Mouse (Mus musculus) stomach, postnatal 0 days (tissue): Measurements from ENCODE around the gene Nfia. TPM values are rescaled to one million over a fixed set of nuclear protein-coding genes. Genes with fewer than 3 reads are reported as not detected.

Experiments
- ATAC-seq: fragments of 200-750 bp; cut with Nextera tagmentation; 2 replicates; pipeline ENCODE4 v1.8.0; 2017; ENCODE audit not compliant: low FRiP score, low TSS enrichment
- DNase-seq: peaks from one replicate; pipeline ENCODE4 v3.0.0-alpha.2; 2016; ENCODE audit warnings: low spot score
- H3K27ac ChIP-seq: fragments of 300-500 bp; sonication (generic); replicated peaks from 2 replicates; pipeline ENCODE4 v1.5.1; 2014; ENCODE audit warnings: mild to moderate bottlenecking, control low read depth
- H3K27me3 ChIP-seq: fragments of 300-500 bp; sonication (generic); 2 replicates; pipeline ENCODE4 v1.6.1; 2014; ENCODE audit warnings: low read length; ENCODE audit not compliant: control insufficient read depth, insufficient read depth
- H3K36me3 ChIP-seq: fragments of 300-500 bp; sonication (generic); 2 replicates; pipeline ENCODE4 v1.6.1; 2014; ENCODE audit warnings: low read length, mixed read lengths; ENCODE audit not compliant: control insufficient read depth, insufficient read depth
- H3K4me1 ChIP-seq: fragments of 300-500 bp; sonication (generic); replicated peaks from 2 replicates; pipeline ENCODE4 v1.6.1; 2014; ENCODE audit warnings: antibody characterized with exemption; ENCODE audit not compliant: control insufficient read depth, insufficient read depth
- H3K4me2 ChIP-seq: fragments of 300-500 bp; sonication (generic); replicated peaks from 2 replicates; pipeline ENCODE4 v1.6.1; 2014; ENCODE audit warnings: low read depth, mild to moderate bottlenecking, control low read depth, moderate library complexity
- H3K4me3 ChIP-seq: fragments of 300-500 bp; sonication (generic); 2 replicates; pipeline ENCODE4 v1.5.1; 2014; ENCODE audit warnings: low read depth, low read length, control low read depth
- H3K9ac ChIP-seq: fragments of 300-500 bp; sonication (generic); 2 replicates; pipeline ENCODE4 v1.6.1; 2014; ENCODE audit warnings: mild to moderate bottlenecking, low read length, control low read depth, mixed read lengths
- H3K9me3 ChIP-seq: fragments of 300-500 bp; sonication (generic); 2 replicates; pipeline ENCODE4 v1.6.1; 2016; ENCODE audit warnings: low read length; ENCODE audit not compliant: control insufficient read depth
- CTCF ChIP-seq: IDR thresholded peaks from 2 replicates; pipeline ENCODE4 v1.5.1; 2016; ENCODE audit warnings: antibody characterized with exemption, low read depth, mild to moderate bottlenecking, moderate library complexity
- EP300 ChIP-seq: optimal IDR thresholded peaks from 2 replicates; pipeline ENCODE3; 2016; ENCODE audit warnings: antibody characterized with exemption
- WGBS: fragments of 180-500 bp; shearing (Covaris S2); extraction: QIAGEN DNeasy Blood & Tissue Kit; methylation state at CpG from one replicate; pipeline ENCODE4 v1.1.7; 2014; 5-methylcytosine and 5-hydroxymethylcytosine counted together
- polyA plus RNA-seq: library from polyadenylated mRNA; unstranded; fragments of >200 nt; fragmentation: Nextera tagmentation; extraction: Ambion mirVana; gene quantifications from 2 replicates; pipeline ENCODE4 v1.2.1, GENCODE M21; 2015

Gene Nfia
- polyA plus RNA-seq, 1 experiment from 2014 or later: 26.0 TPM

DNA sequence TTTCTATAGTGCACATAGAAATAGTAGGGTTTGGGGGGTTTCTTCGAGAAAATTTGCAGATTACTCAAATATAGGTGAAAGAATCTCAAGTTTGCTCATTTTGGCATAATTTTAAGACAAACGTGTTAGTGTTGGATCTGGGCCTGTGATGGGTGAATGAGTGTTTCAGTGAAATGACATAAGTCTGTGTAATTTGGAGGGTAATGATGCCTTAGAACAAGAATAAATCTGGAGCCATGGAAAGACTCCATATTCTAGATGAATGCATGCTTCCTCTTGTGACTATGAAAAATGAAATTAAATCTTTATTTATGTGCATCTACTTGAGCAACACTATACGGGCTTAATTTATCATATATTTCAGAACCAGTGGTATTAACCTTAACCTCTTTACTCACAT, 44.2 kb downstream of the Nfia start:
- H3K4me1 ChIP-seq: no peaks in the 10 kb centered on the region
- H3K9me3 ChIP-seq: no peaks in the 10 kb centered on the region
- 66% methylated on average over 3 of the region's 3 CpGs for WGBS
- ATAC-seq: no peak
- H3K4me3 ChIP-seq: no peak overlapping the region
- no peak overlapping the region for H3K4me2 ChIP-seq
- H3K9ac ChIP-seq: no peak overlapping the region
- H3K27ac ChIP-seq: no peak overlapping the region
- TF ChIP-seq EP300 (no peak), CTCF (no peak)
- H3K27me3 ChIP-seq: no peaks in the 10 kb centered on the region
- no peaks in the 10 kb centered on the region for H3K36me3 ChIP-seq
- DNase-seq: no peak

DNA sequence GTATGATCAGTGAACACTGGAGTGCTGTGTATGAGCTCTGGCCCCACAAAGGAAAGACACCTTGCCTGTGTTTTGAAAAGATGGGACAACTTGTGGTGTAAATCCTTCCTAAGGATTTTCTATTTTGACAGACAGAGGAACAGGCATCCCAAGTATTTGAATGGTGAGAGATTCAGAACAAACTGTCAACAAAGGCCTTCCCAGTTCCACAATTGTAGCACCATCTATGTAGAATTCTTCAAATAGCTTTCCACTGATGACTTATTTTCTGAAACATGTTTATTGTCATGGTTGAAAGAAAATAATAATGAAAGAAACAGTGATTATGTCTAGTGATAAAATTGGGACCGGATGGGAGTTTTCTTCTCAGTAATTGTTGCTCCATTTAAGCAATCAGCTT, 45.2 kb downstream of the Nfia start:
- Histone ChIP-seq H3K9ac (no peak overlapping the region), H3K4me2 (no peak overlapping the region), H3K4me1 (no peaks in the 10 kb centered on the region), H3K4me3 (no peak overlapping the region), H3K36me3 (no peaks in the 10 kb centered on the region), H3K27ac (no peak overlapping the region), H3K27me3 (no peaks in the 10 kb centered on the region), H3K9me3 (no peaks in the 10 kb centered on the region)
- DNase-seq (no peak), ATAC-seq (no peak)
- TF ChIP-seq EP300 (no peak), CTCF (no peak)
- 65% methylated on average over 1 of the region's 1 CpGs for WGBS

DNA sequence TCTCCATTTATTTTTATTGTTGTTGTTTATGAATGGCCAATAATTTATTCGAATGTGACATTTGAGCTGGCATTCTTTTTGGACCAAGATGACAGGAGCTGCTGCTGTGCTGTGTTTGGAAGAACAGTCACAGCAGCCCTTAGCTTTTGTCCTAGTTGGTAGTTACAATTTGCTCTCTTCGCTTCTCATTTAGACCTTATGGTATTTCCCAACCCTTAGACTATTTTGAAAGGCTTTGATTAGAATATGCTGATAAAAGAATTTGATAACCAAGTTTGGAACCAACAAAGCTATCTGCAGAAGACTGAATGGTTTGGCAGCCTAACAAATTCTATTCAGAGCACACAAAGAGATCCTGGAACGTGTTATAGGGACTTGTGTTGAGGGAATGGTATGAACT, 46.0 kb downstream of the Nfia start:
- Histone ChIP-seq H3K4me2 (no peak overlapping the region), H3K36me3 (no peaks in the 10 kb centered on the region), H3K4me3 (no peak overlapping the region), H3K4me1 (no peaks in the 10 kb centered on the region), H3K27ac (no peak overlapping the region), H3K9me3 (no peaks in the 10 kb centered on the region), H3K27me3 (no peaks in the 10 kb centered on the region), H3K9ac (no peak overlapping the region)
- TF ChIP-seq CTCF: no peak
- TF ChIP-seq EP300: no peak
- DNase-seq (no peak), ATAC-seq (no peak)
- WGBS: 68% methylated on average over 3 of the region's 3 CpGs

DNA sequence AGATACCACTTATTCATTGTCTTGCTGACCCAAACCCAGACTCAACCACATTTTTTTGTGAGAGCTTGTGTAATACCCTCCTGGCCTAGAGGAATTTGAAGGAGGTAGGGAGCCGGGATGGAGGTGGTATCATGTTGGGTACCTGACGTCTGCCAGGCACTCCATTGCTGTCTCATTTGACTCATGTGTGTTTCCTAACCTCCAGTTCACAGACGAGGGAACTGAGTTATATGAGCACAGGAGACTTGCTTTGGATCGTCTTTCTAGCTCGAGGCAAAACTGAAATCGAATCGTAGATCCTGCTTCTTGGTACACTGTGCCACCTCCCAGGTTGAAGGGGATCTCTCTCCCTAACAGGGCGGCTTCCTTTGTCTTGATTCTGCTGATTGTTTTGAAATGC, 46.6 kb downstream of the Nfia start:
- Histone ChIP-seq H3K4me3 (no peak overlapping the region), H3K27ac (no peak overlapping the region), H3K27me3 (no peaks in the 10 kb centered on the region), H3K4me2 (no peak overlapping the region), H3K4me1 (no peaks in the 10 kb centered on the region), H3K9ac (no peak overlapping the region), H3K9me3 (no peaks in the 10 kb centered on the region), H3K36me3 (no peaks in the 10 kb centered on the region)
- no peak for ATAC-seq
- DNase-seq: no peak
- TF ChIP-seq CTCF (no peak), EP300 (no peak)
- 86% methylated on average over 8 of the region's 8 CpGs for WGBS

DNA sequence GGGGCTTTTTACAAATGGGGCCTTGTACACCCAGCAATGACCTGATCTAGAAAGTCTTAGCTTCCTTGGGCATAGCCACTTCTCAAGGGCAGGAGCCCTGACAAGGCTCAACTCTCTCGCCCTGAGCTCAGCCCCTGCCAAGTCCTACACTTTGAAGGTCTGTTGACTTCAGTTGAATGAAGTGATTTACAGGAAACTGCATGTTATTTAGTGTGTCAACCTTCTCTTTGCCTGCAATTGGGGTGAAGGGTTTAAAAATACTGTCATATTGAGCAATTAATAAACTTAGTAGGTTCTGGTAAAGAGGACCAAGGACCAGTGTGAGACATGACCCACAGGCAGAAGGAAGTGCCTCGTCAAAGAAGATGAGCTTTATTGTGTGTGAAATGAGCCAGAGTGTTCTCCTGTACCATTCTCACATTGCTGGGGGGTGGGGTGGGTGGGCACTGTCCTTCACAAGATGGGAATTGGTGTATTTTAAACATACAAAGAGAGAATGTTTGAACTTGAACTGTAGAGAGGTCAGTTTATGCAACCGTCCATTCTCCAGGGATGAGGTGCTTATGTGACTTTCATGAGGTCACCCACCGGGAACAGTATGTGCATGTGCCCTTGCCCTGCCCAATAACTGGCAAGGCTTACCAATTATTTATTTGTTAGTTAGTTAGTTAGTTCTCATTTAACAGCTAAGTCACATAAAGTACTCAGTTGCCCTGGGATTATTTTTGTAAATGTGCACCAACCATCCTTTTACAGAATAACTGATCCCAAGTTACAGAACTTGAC, 48.1 kb downstream of the Nfia start:
- TF ChIP-seq EP300 (no peak), CTCF (no peak)
- no peaks in the 10 kb centered on the region for H3K27me3 ChIP-seq
- DNase-seq (no peak), ATAC-seq (no peak)
- H3K4me1 ChIP-seq: 0 out of 2 replicates have a peak, but pooled peaks cover 3% of the 10 kb centered on the region
- WGBS: 61% methylated on average over 4 of the region's 4 CpGs
- no peaks in the 10 kb centered on the region for H3K36me3 ChIP-seq
- no peak overlapping the region for H3K4me2 ChIP-seq
- H3K9ac ChIP-seq: no peak overlapping the region
- no peaks in the 10 kb centered on the region for H3K9me3 ChIP-seq
- no peak overlapping the region for H3K4me3 ChIP-seq
- H3K27ac ChIP-seq: no peak overlapping the region

DNA sequence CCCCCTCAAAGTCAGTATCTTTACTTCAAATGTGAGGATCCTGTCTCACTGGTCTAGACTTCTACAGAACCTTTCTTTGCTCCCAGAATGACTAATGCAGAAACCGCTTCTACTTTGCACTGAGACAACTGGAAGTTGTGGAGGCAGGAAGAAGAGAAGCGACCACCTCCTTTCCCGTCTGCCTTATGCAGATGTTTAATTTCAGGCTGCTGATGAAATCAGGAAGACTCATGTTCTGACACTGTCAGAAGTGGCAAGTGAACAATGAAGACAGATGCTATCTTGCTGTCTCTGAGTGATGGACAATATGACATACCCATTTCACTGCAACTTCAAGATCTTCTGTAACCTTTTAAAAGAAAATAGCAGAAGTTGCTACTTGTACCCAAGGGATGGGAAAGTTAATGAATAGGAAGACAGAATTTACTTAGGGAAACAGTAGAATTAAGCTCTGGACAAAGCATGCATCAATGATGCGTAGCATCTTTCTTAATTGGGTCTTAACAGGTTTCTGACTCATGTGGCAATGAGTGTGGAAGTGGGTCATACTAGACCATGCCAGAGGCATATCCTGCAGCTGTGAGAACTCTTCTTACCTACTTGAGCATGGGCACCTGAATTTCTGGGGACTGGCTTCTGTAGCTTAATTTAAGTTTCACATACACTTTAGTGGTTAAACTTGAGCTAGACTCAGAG, 49.2 kb downstream of the Nfia start:
- 70% methylated on average over 4 of the region's 4 CpGs for WGBS
- ATAC-seq (no peak), DNase-seq (no peak)
- Histone ChIP-seq H3K36me3 (no peaks in the 10 kb centered on the region), H3K9ac (no peak overlapping the region), H3K4me2 (no peak overlapping the region), H3K9me3 (no peaks in the 10 kb centered on the region), H3K27me3 (no peaks in the 10 kb centered on the region), H3K27ac (no peak overlapping the region), H3K4me3 (no peak overlapping the region), H3K4me1 (0 out of 2 replicates have a peak, but pooled peaks cover 3% of the 10 kb centered on the region)
- no peak for TF ChIP-seq CTCF
- TF ChIP-seq EP300: no peak
